Mouse (Mus musculus) layer of hippocampus, postnatal 10 days (tissue): ENCODE data around the gene Myef2. TPM values are rescaled to one million over a fixed set of nuclear protein-coding genes. Genes with fewer than 3 reads are reported as not detected.

Experiments
- DNase-seq, 2 experiments: peaks; one replicate each; pipeline ENCODE4 v3.0.0; 2021; ENCODE audit warnings: low spot score in 2 of 2
- total RNA-seq, 2 experiments: library from RNA; stranded (reverse); gene quantifications; 2 replicates each; pipeline ENCODE4 v1.2.3; 2021

The Myef2 gene
- total RNA-seq, 2 experiments from 2014 or later, result 141 to 146 TPM

DNA sequence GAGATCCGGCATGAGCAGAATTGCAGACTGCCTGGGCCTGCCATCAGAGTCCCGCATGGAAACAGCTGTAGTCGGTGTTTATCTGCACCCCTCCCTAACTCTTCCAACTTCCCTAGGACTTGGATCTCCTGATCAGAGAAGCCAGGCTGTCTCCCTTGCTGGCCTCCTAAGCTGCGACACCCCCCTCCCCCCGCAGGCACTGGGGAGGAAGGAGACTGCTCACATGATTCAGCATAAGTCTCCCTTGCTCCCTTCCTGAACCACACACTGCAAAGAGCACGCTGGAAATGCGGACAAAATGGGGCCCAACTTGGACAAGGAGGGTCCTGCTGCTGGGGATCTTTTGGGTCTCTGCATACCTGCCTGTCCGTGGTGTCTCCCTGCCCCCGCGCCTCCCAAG, 55.6 kb downstream of the Myef2 start, which contains the start of gene Slc24a5:
TSS of gene Slc24a5 (plus strand) at position 231 of the 400 bp plus-strand sequence.
- DNase-seq, result no peak

GRCm38 (mm10) chr2:125067373-125067772, 56.1 kb downstream of the Myef2 start:
- DNase-seq, result no peak

- DNase-seq, result no peak
These were observed 60.5 kb downstream of the Myef2 start for GRCm38 (mm10) chr2:125062944-125063343.

DNA sequence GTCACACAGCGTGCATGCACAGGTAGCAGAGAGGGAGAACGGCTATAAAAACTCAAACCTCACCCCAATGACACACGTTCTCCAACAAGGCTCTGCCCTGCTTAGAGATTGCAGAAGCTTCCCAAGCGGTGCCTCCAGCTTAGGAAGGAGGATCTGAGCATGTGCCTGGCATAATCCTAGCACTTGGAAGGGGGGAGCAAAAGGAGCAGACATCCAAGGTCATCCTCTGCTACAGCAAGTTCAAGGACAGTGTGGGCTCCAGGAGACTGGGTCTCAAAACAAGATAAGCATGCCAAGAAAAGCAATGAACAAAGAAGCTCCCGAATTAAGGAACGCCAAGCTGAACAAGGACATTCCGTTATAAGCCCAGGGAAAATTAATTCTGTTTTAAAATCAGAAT, 62.0 kb downstream of the Myef2 start:
- DNase-seq, result no peak

DNA sequence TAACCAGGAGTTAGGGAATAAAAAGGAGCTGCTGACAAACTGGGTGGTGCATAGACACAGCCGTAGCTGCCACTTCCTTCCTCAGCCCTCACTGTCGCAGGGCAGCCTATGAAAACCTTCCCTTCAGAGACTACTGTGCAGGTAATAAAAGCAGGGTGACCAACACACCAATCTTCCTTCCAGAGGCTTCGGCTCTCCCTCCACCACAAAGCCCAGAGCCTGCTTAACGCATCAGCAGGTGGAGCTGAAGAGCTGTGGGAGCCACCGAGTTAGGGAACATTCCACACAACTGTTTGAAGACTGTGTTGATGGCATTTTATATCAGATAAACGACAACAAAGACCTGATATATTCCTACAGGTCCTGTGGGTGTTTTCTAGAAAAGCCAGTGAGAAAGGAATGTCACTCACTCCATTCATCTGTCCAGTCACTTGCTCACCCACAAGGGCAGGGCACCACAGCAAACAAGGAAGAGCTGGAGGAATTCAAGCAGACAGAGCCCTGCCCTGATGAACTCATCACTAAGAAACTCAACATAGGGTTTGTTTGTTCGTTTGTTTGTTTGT, 66.1 kb downstream of the Myef2 start:
- peak; percentile 49 to 70 for DNase-seq

DNA sequence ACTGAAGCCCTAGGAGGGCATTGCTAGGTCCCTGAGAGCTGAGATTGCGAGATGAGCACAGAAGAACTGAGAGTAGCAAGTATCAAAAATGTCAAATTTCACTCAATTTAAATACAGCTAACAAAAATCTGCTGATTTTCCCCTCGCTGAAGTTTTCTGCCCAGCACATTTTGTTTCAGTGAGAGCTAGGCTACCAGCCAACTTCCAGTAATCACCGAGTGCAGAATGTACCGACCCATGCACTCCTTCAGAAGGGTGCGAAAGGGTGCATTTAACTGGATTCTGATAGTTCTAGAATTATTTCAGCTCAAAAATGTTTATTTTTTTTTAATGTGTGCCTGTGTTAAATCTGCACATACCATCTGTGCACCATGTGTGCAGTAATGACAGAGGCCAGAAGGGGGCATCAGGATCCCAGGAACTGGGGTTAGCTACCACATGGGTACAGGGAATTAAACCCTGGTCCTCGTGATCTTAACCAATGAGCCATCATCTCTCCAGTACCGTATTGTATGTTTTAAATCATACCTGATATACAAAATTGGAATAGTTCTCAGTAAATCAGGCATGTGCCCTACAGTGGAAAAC, 68.1 kb downstream of the Myef2 start:
- DNase-seq, result no peak

Other genes with a start within 250 kb of the Myef2 start
- under 1 TPM in 1 of 2 experiments, not detected in 1; 0.38 TPM for gene Slc24a5, start 55.5 kb downstream of the Myef2 start, total RNA-seq
- gene Ctxn2, start 13.0 kb upstream of the Myef2 start, total RNA-seq, result 10 to 100 TPM in 1 of 2 experiments, 1 to 10 TPM in 1; 9.3 to 10.2 TPM
- gene Slc12a1, start 28.8 kb upstream of the Myef2 start, total RNA-seq, result under 1 TPM in 1 of 2 experiments, not detected in 1; 0.09 TPM
- 10 to 100 TPM; 41.0 to 46.6 TPM for gene Dut, start 123.5 kb upstream of the Myef2 start, total RNA-seq